ENCODE assay signal across 8 mouse cellular contexts in genomic region chr3:136905577-136905976, GRCm38 (mm10).
DNase-seq lines count a peak whose midpoint lies in the region; ATAC-seq lines count a peak whose summit lies in the region.

No protein-coding gene starts in this region.

- no peaks in the 10 kb centered on the region for H3K9me3 ChIP-seq in kidney, embryonic 14.5 days (ENCODE audit: control insufficient read depth, low read length)

- WGBS in kidney, embryonic 14.5 days = 81% methylated on average over 1 of the region's 1 CpGs

- no peak overlapping the region for H3K9ac ChIP-seq in kidney, embryonic 14.5 days (ENCODE audit: low read depth, low read length)

- DNase-seq in adrenal gland, adult 2 months = peak; percentile 9
- no peak for DNase-seq in adrenal gland, adult 8-10 months
- peak; percentile 12 for DNase-seq in kidney, postnatal 14 days
- DNase-seq in embryo, embryonic 10.5 days (ENCODE audit: low spot score) = peak; percentile 20
- peak; percentile 50 for DNase-seq in retina, postnatal 1 day
- DNase-seq in right cerebral cortex, postnatal 14 days = no peak
- DNase-seq in left cerebral cortex, adult 18-20 months (ENCODE audit: low spot score in 2 of 2) = no peak

- ATAC-seq in kidney, embryonic 14.5 days (ENCODE audit: low FRiP score, low TSS enrichment) = no peak

- no peaks in the 10 kb centered on the region for H3K27me3 ChIP-seq in kidney, embryonic 14.5 days (ENCODE audit: control insufficient read depth, insufficient read depth, low read length)

- peaks cover 11% of the 10 kb centered on the region; the same call in 1 of the 2 replicates for H3K36me3 ChIP-seq in kidney, embryonic 14.5 days (ENCODE audit: control insufficient read depth, insufficient read depth, low read length)

- H3K4me1 ChIP-seq in kidney, embryonic 14.5 days (ENCODE audit: control insufficient read depth, insufficient read depth, low read length) = no peaks in the 10 kb centered on the region

- no peak overlapping the region for H3K4me2 ChIP-seq in kidney, embryonic 14.5 days (replicated peaks; ENCODE audit: low read depth, low read length)

- H3K4me3 ChIP-seq in kidney, embryonic 14.5 days (ENCODE audit: low read length) = no peak overlapping the region

- no peak overlapping the region for H3K27ac ChIP-seq in kidney, embryonic 14.5 days (ENCODE audit: low read depth, low read length)

Comparison
In these comparisons a context has a peak if more than half of its experiments do, and no peak if none do; other contexts are left out.
1. DNase-seq: peak in adrenal gland, adult 2 months (single experiment), kidney, postnatal 14 days (single experiment), embryo, embryonic 10.5 days (single experiment) and retina, postnatal 1 day (single experiment); none in adrenal gland, adult 8-10 months (single experiment), right cerebral cortex, postnatal 14 days (single experiment) and left cerebral cortex, adult 18-20 months (0 of 2).